ENCODE assay signal across 8 mouse cellular contexts in the genomic region with DNA sequence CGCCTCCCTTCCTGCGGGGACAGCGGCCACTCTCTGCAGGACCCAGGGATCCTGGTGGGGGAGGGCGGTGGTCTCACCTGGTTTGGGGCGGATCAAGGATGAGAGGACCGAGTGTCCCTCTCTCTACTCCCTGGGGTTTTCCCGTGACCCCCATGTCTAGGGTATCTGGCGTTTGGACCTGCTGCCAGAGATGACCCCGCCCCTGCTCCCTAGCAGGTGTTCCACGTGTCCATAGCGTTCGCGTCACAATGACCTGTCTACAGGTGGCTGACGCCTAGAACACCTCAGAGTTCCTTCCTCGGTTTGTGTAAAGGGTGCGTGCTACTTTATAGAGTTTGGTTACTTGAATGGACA. TPM values are rescaled to one million over a fixed set of nuclear protein-coding genes. Genes with fewer than 3 reads are reported as not detected.
DNase-seq lines count a peak whose midpoint lies in the region; ATAC-seq and TF ChIP-seq lines count a peak whose summit lies in the region.

A gene (minus strand): TSS at position 193 of the 354 bp plus-strand sequence.

- peak within 1 kb of the TSS; percentile 98 for H3K4me2 ChIP-seq in limb, embryonic 13.5 days (replicated peaks)
- peak within 1 kb of the TSS; percentile 95 for H3K4me2 ChIP-seq in neural tube, embryonic 12.5 days (replicated peaks)

- intact Hi-C loops in gastrocnemius, adult 2 months (cut with DNase I): no loop called here

- no peak for DNase-seq in gastrocnemius, adult 2 months
- no peak for DNase-seq in gastrocnemius, postnatal 10 days
- DNase-seq in cerebellum, adult 8-10 months: peak; percentile 54
- DNase-seq in hindbrain, embryonic 10.5 days (ENCODE audit: low spot score): no peak
- no peak for DNase-seq in spleen, adult 18-20 months

- no peaks in the 10 kb centered on the region for H3K9me3 ChIP-seq in hindbrain, embryonic 10.5 days
- H3K9me3 ChIP-seq in limb, embryonic 13.5 days: no peaks in the 10 kb centered on the region
- no peaks in the 10 kb centered on the region for H3K9me3 ChIP-seq in neural tube, embryonic 12.5 days

- ATAC-seq in limb, embryonic 13.5 days (ENCODE audit: low FRiP score, low read depth): no peak; the same call in 1 of the 2 replicates
- ATAC-seq in neural tube, embryonic 12.5 days (ENCODE audit: low FRiP score, low read depth): peak; percentile 63; the same call in 1 of the 2 replicates

- H3K27me3 ChIP-seq in C2C12 (ENCODE audit: control insufficient read depth, insufficient read depth, insufficient read length): no peaks in the 10 kb centered on the region
- peaks cover 32% of the 10 kb centered on the region for H3K27me3 ChIP-seq in hindbrain, embryonic 10.5 days (ENCODE audit: insufficient read depth, poor library complexity, severe bottlenecking)
- H3K27me3 ChIP-seq in limb, embryonic 13.5 days: peaks cover 33% of the 10 kb centered on the region
- no peaks in the 10 kb centered on the region for H3K27me3 ChIP-seq in neural tube, embryonic 12.5 days (replicated peaks)

- no peaks in the 10 kb centered on the region for H3K79me2 ChIP-seq in C2C12 (ENCODE audit: control insufficient read depth, insufficient read depth)

- no peaks in the 10 kb centered on the region for H3K79me3 ChIP-seq in C2C12 (ENCODE audit: low read depth)

- peaks cover 10% of the 10 kb centered on the region for H3K36me3 ChIP-seq in C2C12 (ENCODE audit: control insufficient read depth, insufficient read depth)
- H3K36me3 ChIP-seq in hindbrain, embryonic 10.5 days: no peaks in the 10 kb centered on the region
- H3K36me3 ChIP-seq in limb, embryonic 13.5 days: no peaks in the 10 kb centered on the region
- H3K36me3 ChIP-seq in neural tube, embryonic 12.5 days: no peaks in the 10 kb centered on the region

- H3K4me1 ChIP-seq in hindbrain, embryonic 10.5 days (replicated peaks): peaks cover 11% of the 10 kb centered on the region; the same call in 1 of the 2 replicates
- H3K4me1 ChIP-seq in limb, embryonic 13.5 days: peaks cover 10% of the 10 kb centered on the region; the same call in 1 of the 2 replicates
- H3K4me1 ChIP-seq in neural tube, embryonic 12.5 days: peaks cover 4% of the 10 kb centered on the region; the same call in 1 of the 2 replicates

- H3K27ac ChIP-seq in gastrocnemius, adult 2 months: peak within 1 kb of the TSS; percentile 72
- H3K27ac ChIP-seq in hindbrain, embryonic 10.5 days: peak within 1 kb of the TSS; percentile 90
- no peak within 1 kb of the TSS for H3K27ac ChIP-seq in limb, embryonic 13.5 days
- H3K27ac ChIP-seq in neural tube, embryonic 12.5 days: no peak within 1 kb of the TSS

- H3ac ChIP-seq in C2C12 (ENCODE audit: control insufficient read depth, insufficient read length, low read depth): peak within 1 kb of the TSS; percentile 87

- H3K4me3 ChIP-seq in gastrocnemius, adult 2 months: peak within 1 kb of the TSS; percentile 77
- peak within 1 kb of the TSS; percentile 49 for H3K4me3 ChIP-seq in C2C12 (ENCODE audit: insufficient read depth, poor library complexity, severe bottlenecking)
- H3K4me3 ChIP-seq in hindbrain, embryonic 10.5 days: peak within 1 kb of the TSS; percentile 89
- H3K4me3 ChIP-seq in limb, embryonic 13.5 days: peak within 1 kb of the TSS; percentile 77
- H3K4me3 ChIP-seq in neural tube, embryonic 12.5 days: peak within 1 kb of the TSS; percentile 80

- no peak for TF ChIP-seq CTCF in gastrocnemius, adult 2 months (IDR thresholded peaks at IDR 0.05)
- TF ChIP-seq CTCF in C2C12 (IDR thresholded peaks at IDR 0.05; ENCODE audit: control insufficient read depth, insufficient read depth, insufficient read length): no peak

- H3K9ac ChIP-seq in limb, embryonic 13.5 days: peak within 1 kb of the TSS; percentile 76
- peak within 1 kb of the TSS; percentile 84 for H3K9ac ChIP-seq in neural tube, embryonic 12.5 days

- WGBS in hindbrain, embryonic 10.5 days: 2% methylated on average over 16 of the region's 16 CpGs
- 3% methylated on average over 15 of the region's 16 CpGs for WGBS in limb, embryonic 13.5 days
- WGBS in neural tube, embryonic 12.5 days: 2% methylated on average over 15 of the region's 16 CpGs

TF ChIP-seq in C2C12, 6 proteins besides CTCF, POLR2A, EP300 and RAD21:
- TF ChIP-seq MAX (IDR thresholded peaks at IDR 0.05): no peak
- no peak for TF ChIP-seq FOSL1 (IDR thresholded peaks at IDR 0.05; ENCODE audit: insufficient read depth, low read length, poor library complexity, severe bottlenecking)
- no peak for TF ChIP-seq USF1 (IDR thresholded peaks at IDR 0.05; ENCODE audit: low read depth)
- TF ChIP-seq MYOG (IDR thresholded peaks at IDR 0.05; ENCODE audit: control insufficient read depth, extremely low read depth, insufficient read length): no peak
- no peak for TF ChIP-seq CEBPB (IDR thresholded peaks at IDR 0.05; ENCODE audit: low read depth)
- TF ChIP-seq MYOD1 (IDR thresholded peaks at IDR 0.05; ENCODE audit: control insufficient read depth, insufficient read length, low read depth): no peak

RNA-seq across cellular contexts. Expression of the gene that starts here (rescaled TPM):
- 1 to 10 TPM; 1.1 to 1.7 TPM for total RNA-seq in gastrocnemius, adult 2 months (2021)
- total RNA-seq in gastrocnemius, postnatal 10 days (2021): 1 to 10 TPM; 3.7 to 4.4 TPM
- 10.5 TPM for polyA plus RNA-seq in C2C12 (2012; fragmentation: generic; extraction: Trizol)
- 14.8 and 17.7 TPM in 2 replicates for polyA plus RNA-seq in hindbrain, embryonic 10.5 days (2016; fragmentation: Nextera tagmentation; extraction: Ambion mirVana)
- 17.3 and 18.8 TPM in 2 replicates for polyA plus RNA-seq in limb, embryonic 13.5 days (2015; fragmentation: Nextera tagmentation; extraction: Ambion mirVana)
- polyA plus RNA-seq in neural tube, embryonic 12.5 days (2016; fragmentation: Nextera tagmentation; extraction: Ambion mirVana): 23.8 and 26.4 TPM in 2 replicates

Comparison
In these comparisons a context has a peak if more than half of its experiments do, and no peak if none do; other contexts are left out.
1. H3K27ac ChIP-seq: peak in gastrocnemius, adult 2 months (single experiment) and hindbrain, embryonic 10.5 days (single experiment); none in limb, embryonic 13.5 days (single experiment) and neural tube, embryonic 12.5 days (single experiment).
2. Peak in every context shown above with its lines, with median percentiles within 50 percentile points of each other: H3K4me3 ChIP-seq.